Mouse (Mus musculus) limb, embryonic 11.5 days (tissue): Measurements from ENCODE around the gene Vps4b. TPM values are rescaled to one million over a fixed set of nuclear protein-coding genes. Genes with fewer than 3 reads are reported as not detected.

Experiments
- ATAC-seq: fragments of 200-750 bp; cut with Nextera tagmentation; 2 replicates; pipeline ENCODE4 v1.8.0; 2017; ENCODE audit warnings: low read depth; ENCODE audit not compliant: insufficient number of reproducible peaks, low FRiP score, low TSS enrichment
- DNase-seq: peaks from one replicate; pipeline ENCODE4 v3.0.0-alpha.2; 2015; ENCODE audit warnings: low spot score
- H3K27ac ChIP-seq: fragments of 300-500 bp; sonication (generic); replicated peaks from 2 replicates; pipeline ENCODE4 v1.5.1; 2014; ENCODE audit warnings: low read depth, mild to moderate bottlenecking, low read length
- H3K27me3 ChIP-seq: fragments of 300-500 bp; sonication (generic); 2 replicates; pipeline ENCODE4 v1.6.1; 2014; ENCODE audit warnings: mild to moderate bottlenecking, low read length, mixed read lengths; ENCODE audit not compliant: control insufficient read depth, insufficient read depth
- H3K36me3 ChIP-seq: fragments of 300-500 bp; sonication (generic); 2 replicates; pipeline ENCODE4 v1.6.1; 2014; ENCODE audit warnings: mild to moderate bottlenecking, low read length, moderate library complexity, mixed read lengths; ENCODE audit not compliant: control insufficient read depth, insufficient read depth
- H3K4me1 ChIP-seq: fragments of 300-500 bp; sonication (generic); 2 replicates; pipeline ENCODE4 v1.6.1; 2014; ENCODE audit warnings: low read length, mixed read lengths; ENCODE audit not compliant: control insufficient read depth, insufficient read depth
- H3K4me2 ChIP-seq: fragments of 300-500 bp; sonication (generic); 2 replicates; pipeline ENCODE4 v1.6.1; 2014; ENCODE audit warnings: low read depth, mild to moderate bottlenecking, moderate library complexity; ENCODE audit not compliant: severe bottlenecking
- H3K4me3 ChIP-seq: fragments of 300-500 bp; sonication (generic); 2 replicates; pipeline ENCODE4 v1.5.1; 2014; ENCODE audit warnings: low read depth, low read length
- H3K9ac ChIP-seq: fragments of 300-500 bp; sonication (generic); 2 replicates; pipeline ENCODE4 v1.6.1; 2014; ENCODE audit warnings: mild to moderate bottlenecking, low read length
- H3K9me3 ChIP-seq: fragments of 300-500 bp; sonication (generic); 2 replicates; pipeline ENCODE4 v1.6.1; 2016; ENCODE audit warnings: low read length; ENCODE audit not compliant: control insufficient read depth
- WGBS: fragments of 180-500 bp; shearing (Covaris S2); extraction: QIAGEN DNeasy Blood & Tissue Kit; methylation state at CpG from one replicate; pipeline ENCODE4 v1.1.7; 2014; 5-methylcytosine and 5-hydroxymethylcytosine counted together
- polyA plus RNA-seq: library from polyadenylated mRNA; unstranded; fragments of >200 nt; fragmentation: Nextera tagmentation; extraction: Ambion mirVana; gene quantifications from 2 replicates; pipeline ENCODE4 v1.2.1, GENCODE M21; 2014

The Vps4b gene
- polyA plus RNA-seq, 1 experiment from 2014 or later: 82.1 TPM

DNA sequence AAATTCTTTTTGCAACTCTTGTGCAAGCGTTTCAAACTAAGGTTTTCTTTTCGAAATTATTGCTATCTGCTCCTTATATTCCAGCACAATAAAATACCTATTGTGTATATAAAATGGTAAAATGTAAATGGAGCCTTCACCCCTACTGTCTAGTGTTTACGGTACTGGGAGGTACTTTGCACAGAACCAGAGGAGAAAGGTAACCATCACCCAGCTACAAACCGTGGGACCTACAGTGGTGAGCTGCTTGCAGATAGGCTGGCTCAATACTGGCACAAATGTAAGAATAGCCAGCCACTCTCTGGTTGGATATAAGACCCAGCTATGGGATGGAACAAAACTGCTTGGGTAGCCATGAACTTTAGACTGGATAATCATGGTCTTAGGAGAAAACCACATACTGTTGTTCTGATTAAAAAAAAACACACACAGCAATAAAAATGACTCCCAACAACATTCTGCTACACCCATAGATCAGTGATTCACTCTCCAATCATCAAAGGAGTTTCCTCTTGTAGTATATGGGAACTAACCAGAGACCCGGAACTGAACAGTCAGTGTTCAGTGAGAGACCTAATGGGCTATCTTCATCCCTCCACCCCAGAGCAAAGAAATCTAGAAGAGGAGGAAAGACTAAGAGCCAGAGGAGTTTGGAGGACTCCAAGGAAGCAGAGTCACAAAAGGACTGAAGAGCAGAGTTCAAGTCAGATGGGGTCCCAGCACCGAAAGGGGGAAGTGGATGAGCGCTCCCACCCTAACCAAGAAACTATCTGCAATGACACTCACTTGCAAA lies 655 bp upstream of the Vps4b start:
- Histone ChIP-seq H3K9me3 (no peaks in the 10 kb centered on the region), H3K36me3 (no peaks in the 10 kb centered on the region), H3K4me3 (peak overlapping the region; percentile 96), H3K27ac (no peak overlapping the region), H3K4me1 (no peaks in the 10 kb centered on the region), H3K4me2 (peak overlapping the region; percentile 56), H3K27me3 (no peaks in the 10 kb centered on the region), H3K9ac (no peak overlapping the region)
- ATAC-seq: no peak
- no peak for DNase-seq
- 65% methylated on average over 7 of the region's 7 CpGs for WGBS

- peak; percentile 87 for ATAC-seq
- H3K27ac ChIP-seq: peak overlapping the region; percentile 87
- 3% methylated on average over 51 of the region's 51 CpGs for WGBS
- DNase-seq: no peak
- peak overlapping the region; percentile 56 for H3K4me2 ChIP-seq
- H3K9ac ChIP-seq: peak overlapping the region; percentile 93
- H3K4me3 ChIP-seq: peak overlapping the region; percentile 96
- no peaks in the 10 kb centered on the region for H3K4me1 ChIP-seq
- no peaks in the 10 kb centered on the region for H3K27me3 ChIP-seq
- no peaks in the 10 kb centered on the region for H3K36me3 ChIP-seq
- no peaks in the 10 kb centered on the region for H3K9me3 ChIP-seq
These were observed 640 bp downstream of the Vps4b start for GRCm38 (mm10) chr1:106795634-106796541.

DNA sequence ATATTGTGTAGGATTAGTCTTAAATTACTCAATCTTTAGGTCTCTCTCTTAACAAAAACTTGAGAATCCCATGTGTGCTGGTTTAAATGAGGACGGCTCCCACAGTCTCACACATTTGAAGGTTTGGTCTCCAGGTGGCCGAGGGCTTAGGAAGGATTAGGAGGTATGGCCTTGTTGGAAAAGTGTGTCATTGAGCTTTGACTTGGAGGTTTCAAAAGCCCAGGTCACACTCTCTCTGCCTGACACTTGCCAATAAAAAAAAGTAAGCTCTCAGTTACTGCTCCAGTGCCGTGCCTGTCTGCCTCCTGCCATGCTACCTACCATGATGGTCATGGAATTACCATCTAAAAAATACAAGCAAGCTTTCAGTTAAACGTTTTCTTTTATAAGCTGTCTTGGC lies 21.6 kb downstream of the Vps4b start:
- ATAC-seq: no peak
- no peak for DNase-seq
- no peaks in the 10 kb centered on the region for H3K4me1 ChIP-seq
- no peaks in the 10 kb centered on the region for H3K9me3 ChIP-seq
- H3K27me3 ChIP-seq: no peaks in the 10 kb centered on the region
- no peak overlapping the region for H3K4me2 ChIP-seq
- no peak overlapping the region for H3K9ac ChIP-seq
- peaks cover 12% of the 10 kb centered on the region; the same call in 1 of the 2 replicates for H3K36me3 ChIP-seq
- H3K4me3 ChIP-seq: no peak overlapping the region
- H3K27ac ChIP-seq: no peak overlapping the region
- WGBS: 87% methylated on average over 4 of the region's 4 CpGs

GRCm38 (mm10) chr1:106774092-106774491 lies 22.4 kb downstream of the Vps4b start:
- Histone ChIP-seq H3K9me3 (no peaks in the 10 kb centered on the region), H3K4me3 (no peak overlapping the region), H3K9ac (no peak overlapping the region), H3K27ac (no peak overlapping the region), H3K27me3 (no peaks in the 10 kb centered on the region), H3K36me3 (peaks cover 10% of the 10 kb centered on the region; the same call in 1 of the 2 replicates), H3K4me2 (no peak overlapping the region), H3K4me1 (no peaks in the 10 kb centered on the region)
- no peak for ATAC-seq
- no peak for DNase-seq
- 88% methylated on average over 9 of the region's 9 CpGs for WGBS

- no peaks in the 10 kb centered on the region for H3K9me3 ChIP-seq
- no peak overlapping the region for H3K9ac ChIP-seq
- ATAC-seq (no peak), DNase-seq (no peak)
- H3K36me3 ChIP-seq: peaks cover 9% of the 10 kb centered on the region; the same call in 1 of the 2 replicates
- H3K4me1 ChIP-seq: no peaks in the 10 kb centered on the region
- H3K4me2 ChIP-seq: no peak overlapping the region
- H3K4me3 ChIP-seq: no peak overlapping the region
- H3K27ac ChIP-seq: no peak overlapping the region
- H3K27me3 ChIP-seq: no peaks in the 10 kb centered on the region
These were observed 27.8 kb downstream of the Vps4b start for GRCm38 (mm10) chr1:106768773-106769172.

DNA sequence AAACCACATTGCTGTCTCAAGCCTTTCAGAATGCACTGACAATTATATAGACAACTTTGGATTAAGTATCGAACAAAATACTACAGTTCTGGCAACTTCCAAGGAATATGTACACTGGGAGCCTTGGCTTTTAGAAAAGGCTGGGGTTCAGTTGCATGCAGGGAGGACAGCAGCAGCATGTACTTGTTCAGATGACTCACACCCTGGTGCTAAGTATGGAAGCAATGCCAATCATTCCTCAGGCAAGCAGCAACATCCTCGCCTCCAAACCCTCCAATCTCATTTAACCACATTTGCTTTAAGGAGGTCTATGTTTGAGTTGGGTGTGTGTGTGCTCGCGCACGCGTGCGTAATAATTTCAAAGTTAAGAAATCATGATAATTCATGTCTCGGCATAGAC lies 30.8 kb downstream of the Vps4b start:
- Histone ChIP-seq H3K36me3 (peaks cover 4% of the 10 kb centered on the region; the same call in 1 of the 2 replicates), H3K27ac (no peak overlapping the region), H3K9me3 (no peaks in the 10 kb centered on the region), H3K4me1 (no peaks in the 10 kb centered on the region), H3K9ac (no peak overlapping the region), H3K4me3 (no peak overlapping the region), H3K27me3 (no peaks in the 10 kb centered on the region), H3K4me2 (no peak overlapping the region)
- DNase-seq: no peak
- no peak for ATAC-seq
- WGBS: 97% methylated on average over 8 of the region's 8 CpGs

DNA sequence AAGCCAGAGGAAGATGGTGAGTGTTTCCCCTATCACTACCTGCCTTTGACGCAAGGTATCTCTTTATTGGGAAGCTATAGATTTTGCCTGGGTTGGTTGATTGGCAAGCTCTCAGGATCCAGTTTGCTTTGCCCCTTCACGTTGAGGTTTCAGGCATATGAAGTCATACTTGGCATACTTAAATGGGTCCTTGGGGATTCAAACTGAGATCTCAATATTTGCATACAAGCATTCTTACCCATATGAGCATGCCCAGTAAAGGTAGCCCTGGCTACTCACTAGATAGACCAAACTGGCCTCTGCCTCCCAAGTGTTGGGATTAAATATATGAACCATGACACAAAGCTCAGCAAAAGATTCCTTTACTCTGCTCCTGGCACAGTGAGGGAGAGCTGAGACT lies 31.7 kb downstream of the Vps4b start:
- Histone ChIP-seq H3K4me2 (no peak overlapping the region), H3K27me3 (no peaks in the 10 kb centered on the region), H3K4me1 (no peaks in the 10 kb centered on the region), H3K9me3 (no peaks in the 10 kb centered on the region), H3K27ac (no peak overlapping the region), H3K4me3 (no peak overlapping the region), H3K9ac (no peak overlapping the region), H3K36me3 (peaks cover 2% of the 10 kb centered on the region; the same call in 1 of the 2 replicates)
- 90% methylated on average over 2 of the region's 2 CpGs for WGBS
- ATAC-seq (no peak), DNase-seq (no peak)

- H3K27ac ChIP-seq: no peak overlapping the region
- DNase-seq: no peak
- no peaks in the 10 kb centered on the region for H3K27me3 ChIP-seq
- H3K9ac ChIP-seq: no peak overlapping the region
- H3K9me3 ChIP-seq: no peaks in the 10 kb centered on the region
- H3K4me2 ChIP-seq: no peak overlapping the region
- H3K4me3 ChIP-seq: no peak overlapping the region
- H3K4me1 ChIP-seq: no peaks in the 10 kb centered on the region
- 91% methylated on average over 3 of the region's 3 CpGs for WGBS
- ATAC-seq: no peak
- H3K36me3 ChIP-seq: peaks cover 2% of the 10 kb centered on the region; the same call in 1 of the 2 replicates
These were observed 32.2 kb downstream of the Vps4b start for GRCm38 (mm10) chr1:106764281-106764680.
